Mouse (Mus musculus): ENCODE measurements around the gene Lrrc8e. TPM values are rescaled to one million over a fixed set of nuclear protein-coding genes. Genes with fewer than 3 reads are reported as not detected.
A peak's percentile ranks its signal among the peaks of the same experiment; 100 is the strongest.
"Not testable (repeated sequence)": the region's sequence is repeated elsewhere in the genome, so short reads cannot be mapped to it uniquely, and the experiment has no call there.

Lrrc8e gene
- polyA plus RNA-seq, 1 experiment from 2014 or later: 6.0 TPM

DNA sequence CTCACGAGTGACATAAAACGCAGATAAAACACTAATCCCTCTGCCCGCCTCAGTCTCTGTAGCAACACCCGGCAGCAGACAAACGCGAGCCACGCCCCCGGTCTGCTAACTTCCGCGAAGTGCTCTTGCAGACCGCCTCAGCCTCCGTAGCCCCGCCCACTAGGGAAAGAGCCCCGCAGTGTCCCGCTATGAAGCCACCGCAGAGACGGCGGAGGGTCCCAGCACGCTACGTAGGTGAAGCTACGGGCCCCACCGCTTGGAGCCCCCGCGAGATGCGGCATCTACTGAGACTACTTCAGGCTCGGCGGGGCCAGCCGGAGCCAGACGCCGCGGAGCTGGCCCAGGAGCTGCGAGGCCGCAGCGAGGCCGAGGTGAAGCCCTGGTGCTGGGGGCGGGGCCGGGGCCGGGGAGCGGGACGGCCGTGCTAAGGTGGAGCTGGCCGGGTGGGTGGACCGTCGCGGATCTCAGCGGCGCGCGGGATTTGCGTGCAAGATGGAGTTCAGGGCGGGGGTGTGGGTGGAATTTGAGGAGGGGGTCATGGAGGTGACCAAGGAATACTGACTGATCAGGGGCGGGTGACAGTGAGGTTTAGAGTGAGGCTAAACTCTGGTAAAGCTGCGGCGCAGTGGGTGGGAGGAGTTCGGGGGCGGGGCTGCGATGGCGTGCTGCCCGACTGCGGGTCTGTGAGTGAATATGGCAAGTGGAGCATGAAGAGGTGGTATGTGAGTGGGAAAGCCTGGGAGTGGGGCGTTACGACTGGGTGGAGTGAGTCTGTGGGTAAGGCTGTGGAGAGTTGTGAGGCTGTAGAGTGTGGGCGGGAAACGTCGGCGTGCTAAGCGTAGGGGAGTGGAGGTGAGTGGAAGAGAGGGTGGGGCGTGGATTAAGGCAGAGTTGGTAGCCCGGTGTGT is 26.6 kb downstream of the Lrrc8e start, which contains the start of gene Snapc2:
Snapc2 (plus strand) TSS at position 147 of the 908 bp plus-strand sequence.
- Histone ChIP-seq H3K27me3 (replicated peaks; ENCODE audit: insufficient read depth, low read length) (no peaks in the 10 kb centered on the region), H3K9me3 (ENCODE audit: low read length) (no peaks in the 10 kb centered on the region), H3K36me3 (ENCODE audit: insufficient read depth, low read length) (0 out of 2 replicates have a peak, but pooled peaks cover 4% of the 10 kb centered on the region), H3K4me1 (ENCODE audit: insufficient read depth, low read depth, low read length) (peaks cover 4% of the 10 kb centered on the region; the same call in 1 of the 2 replicates), H3K4me2 (replicated peaks; ENCODE audit: low read depth, low read length) (peak within 1 kb of the TSS; percentile 86), H3K9ac (replicated peaks; ENCODE audit: low read depth) (peak within 1 kb of the TSS; percentile 82), H3K4me3 (ENCODE audit: low read depth, low read length) (peak within 1 kb of the TSS; percentile 85), H3K27ac (ENCODE audit: low read length) (peak within 1 kb of the TSS; percentile 74)
- ATAC-seq (peak; percentile 95), DNase-seq (ENCODE audit: low spot score) (peak; percentile 97)
- under 1% methylated on average over 69 of the region's 69 CpGs for WGBS
- TF ChIP-seq CTCF (IDR thresholded peaks at IDR 0.05): no peak

DNA sequence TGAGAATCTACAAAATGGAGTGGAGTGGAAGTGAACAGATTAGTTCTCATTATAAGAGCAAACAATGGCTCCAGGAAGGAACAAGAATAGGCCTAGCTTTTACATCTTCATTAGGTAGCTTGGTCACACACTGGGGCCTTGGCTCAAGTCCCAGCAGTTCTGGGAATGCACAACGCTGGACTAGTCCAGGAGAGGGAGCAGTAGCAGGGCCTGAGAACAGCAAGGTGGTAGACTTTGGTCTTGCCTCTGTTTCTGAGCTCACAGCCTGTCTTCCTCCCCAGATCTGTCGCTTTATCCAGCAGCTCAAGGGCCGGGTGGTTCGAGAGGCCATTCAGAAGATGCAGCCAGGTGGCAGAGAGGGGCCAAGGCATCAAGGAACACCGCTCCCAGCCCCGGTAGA is 27.4 kb downstream of the Lrrc8e start:
- Histone ChIP-seq H3K9me3 (ENCODE audit: low read length) (no peaks in the 10 kb centered on the region), H3K4me3 (ENCODE audit: low read depth, low read length) (no peak overlapping the region), H3K4me2 (replicated peaks; ENCODE audit: low read depth, low read length) (peak overlapping the region; percentile 86; the same call in 1 of the 2 replicates), H3K9ac (replicated peaks; ENCODE audit: low read depth) (no peak overlapping the region), H3K27ac (ENCODE audit: low read length) (no peak overlapping the region), H3K4me1 (ENCODE audit: insufficient read depth, low read depth, low read length) (peaks cover 4% of the 10 kb centered on the region; the same call in 1 of the 2 replicates), H3K36me3 (ENCODE audit: insufficient read depth, low read length) (0 out of 2 replicates have a peak, but pooled peaks cover 4% of the 10 kb centered on the region), H3K27me3 (replicated peaks; ENCODE audit: insufficient read depth, low read length) (no peaks in the 10 kb centered on the region)
- ATAC-seq: no peak
- DNase-seq (ENCODE audit: low spot score): peak; percentile 62
- WGBS: 62% methylated on average over 6 of the region's 6 CpGs
- no peak for TF ChIP-seq EP300 (IDR thresholded peaks at IDR 0.05)
- peak; percentile 67 for TF ChIP-seq CTCF (IDR thresholded peaks at IDR 0.05)

DNA sequence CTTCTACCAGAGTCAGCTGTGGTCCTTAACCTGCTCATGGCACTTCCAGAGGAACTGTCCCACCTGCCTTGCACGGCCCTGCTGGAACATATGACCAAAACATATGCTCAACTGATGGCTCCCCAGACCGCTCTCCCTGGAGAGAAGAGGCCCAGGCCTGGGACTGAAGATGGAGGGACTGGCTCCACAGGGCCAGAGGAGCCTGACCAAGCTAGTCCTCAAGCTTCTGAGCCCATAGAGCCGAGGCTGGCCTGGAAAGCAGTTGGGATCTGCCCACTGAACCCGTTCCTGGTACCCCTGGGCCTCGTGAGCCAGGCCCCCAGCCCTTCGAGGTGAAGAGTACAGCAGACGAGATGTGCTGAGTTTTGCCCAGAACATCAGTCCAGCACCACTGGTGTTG is 28.8 kb downstream of the Lrrc8e start:
- not testable (repeated sequence) for DNase-seq (ENCODE audit: low spot score); H3K27me3 ChIP-seq (replicated peaks; ENCODE audit: insufficient read depth, low read length); H3K4me3 ChIP-seq (ENCODE audit: low read depth, low read length); H3K4me1 ChIP-seq (ENCODE audit: insufficient read depth, low read depth, low read length); ATAC-seq; H3K4me2 ChIP-seq (replicated peaks; ENCODE audit: low read depth, low read length); H3K9me3 ChIP-seq (ENCODE audit: low read length); H3K9ac ChIP-seq (replicated peaks; ENCODE audit: low read depth); H3K27ac ChIP-seq (ENCODE audit: low read length); H3K36me3 ChIP-seq (ENCODE audit: insufficient read depth, low read length)
- WGBS: 79% methylated on average over 7 of the region's 7 CpGs

DNA sequence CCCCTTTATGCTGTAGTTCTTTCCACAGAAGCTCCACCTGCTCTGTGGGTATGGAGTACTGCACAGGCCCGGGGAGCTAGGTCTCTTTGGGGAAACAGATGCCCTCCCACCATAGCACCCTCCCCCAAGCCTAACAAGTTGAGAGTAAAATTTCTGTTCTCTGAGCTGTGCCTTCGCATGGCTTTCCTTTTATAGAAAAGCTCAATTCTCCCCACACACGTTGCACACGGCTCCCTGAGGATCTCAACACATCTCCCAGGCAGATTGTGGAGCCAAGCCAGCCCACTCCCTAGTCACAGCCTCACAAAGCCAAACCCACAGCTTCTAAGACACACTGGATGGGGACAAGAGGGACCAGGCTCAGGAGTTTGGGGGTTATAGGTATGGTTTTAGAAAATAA is 30.3 kb downstream of the Lrrc8e start:
- WGBS: 48% methylated on average over 4 of the region's 4 CpGs
- Histone ChIP-seq H3K9me3 (ENCODE audit: low read length) (no peaks in the 10 kb centered on the region), H3K27ac (ENCODE audit: low read length) (no peak overlapping the region), H3K4me1 (ENCODE audit: insufficient read depth, low read depth, low read length) (peaks cover 4% of the 10 kb centered on the region; the same call in 1 of the 2 replicates), H3K36me3 (ENCODE audit: insufficient read depth, low read length) (peaks cover 18% of the 10 kb centered on the region; the same call in 1 of the 2 replicates), H3K4me2 (replicated peaks; ENCODE audit: low read depth, low read length) (no peak overlapping the region), H3K4me3 (ENCODE audit: low read depth, low read length) (no peak overlapping the region), H3K27me3 (replicated peaks; ENCODE audit: insufficient read depth, low read length) (no peaks in the 10 kb centered on the region), H3K9ac (replicated peaks; ENCODE audit: low read depth) (no peak overlapping the region)
- TF ChIP-seq CTCF (IDR thresholded peaks at IDR 0.05) (no peak), EP300 (IDR thresholded peaks at IDR 0.05) (no peak)
- no peak for DNase-seq (ENCODE audit: low spot score)
- ATAC-seq: no peak

DNA sequence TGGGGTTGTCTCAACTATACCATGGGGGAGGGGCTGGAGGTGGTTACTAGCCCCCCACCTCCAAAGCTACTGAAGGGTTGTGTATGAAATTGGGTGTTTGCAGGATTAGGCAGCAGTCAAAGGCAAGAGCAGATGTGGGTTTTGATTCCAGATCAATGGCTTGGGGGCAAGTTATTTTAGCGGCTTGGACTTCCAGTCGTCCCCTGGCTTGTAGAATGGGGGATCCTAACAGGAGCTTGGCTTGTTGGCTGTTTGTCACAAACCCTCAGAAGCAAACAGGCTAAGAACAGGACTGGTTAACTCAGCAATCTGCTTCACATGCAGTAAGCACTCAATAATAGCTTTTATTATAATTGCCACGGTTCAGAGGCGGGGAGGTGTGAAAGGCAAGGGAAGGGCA is 30.7 kb downstream of the Lrrc8e start:
- H3K27ac ChIP-seq (ENCODE audit: low read length): no peak overlapping the region
- no peak overlapping the region for H3K4me2 ChIP-seq (replicated peaks; ENCODE audit: low read depth, low read length)
- no peak for TF ChIP-seq EP300 (IDR thresholded peaks at IDR 0.05)
- no peak for TF ChIP-seq CTCF (IDR thresholded peaks at IDR 0.05)
- ATAC-seq (no peak), DNase-seq (ENCODE audit: low spot score) (no peak)
- H3K36me3 ChIP-seq (ENCODE audit: insufficient read depth, low read length): peaks cover 18% of the 10 kb centered on the region; the same call in 1 of the 2 replicates
- 82% methylated on average over 4 of the region's 4 CpGs for WGBS
- H3K27me3 ChIP-seq (replicated peaks; ENCODE audit: insufficient read depth, low read length): no peaks in the 10 kb centered on the region
- no peaks in the 10 kb centered on the region for H3K9me3 ChIP-seq (ENCODE audit: low read length)
- no peak overlapping the region for H3K4me3 ChIP-seq (ENCODE audit: low read depth, low read length)
- no peak overlapping the region for H3K9ac ChIP-seq (replicated peaks; ENCODE audit: low read depth)
- peaks cover 3% of the 10 kb centered on the region; the same call in 1 of the 2 replicates for H3K4me1 ChIP-seq (ENCODE audit: insufficient read depth, low read depth, low read length)

DNA sequence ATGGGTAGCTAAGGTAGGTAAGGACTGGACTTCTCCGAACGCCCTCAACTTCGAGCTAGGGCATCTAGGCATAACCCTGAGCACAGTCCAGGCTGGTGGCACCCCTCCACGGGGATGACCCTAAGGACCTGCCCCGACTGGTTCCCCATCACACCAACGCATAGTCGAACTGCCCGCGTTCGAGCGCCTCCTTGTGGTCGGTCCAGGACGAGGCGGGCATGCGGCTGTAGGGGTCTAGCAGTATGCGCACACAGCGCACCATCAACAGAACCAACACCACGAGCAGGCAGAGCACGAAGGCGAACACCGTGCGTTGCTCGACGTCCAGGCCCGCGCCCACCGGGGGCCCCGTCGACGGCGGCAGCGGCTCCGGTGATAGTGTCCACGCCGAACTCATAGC is 31.6 kb downstream of the Lrrc8e start:
- Histone ChIP-seq H3K36me3 (ENCODE audit: insufficient read depth, low read length) (peaks cover 18% of the 10 kb centered on the region; the same call in 1 of the 2 replicates), H3K9ac (replicated peaks; ENCODE audit: low read depth) (no peak overlapping the region), H3K4me1 (ENCODE audit: insufficient read depth, low read depth, low read length) (no peaks in the 10 kb centered on the region), H3K9me3 (ENCODE audit: low read length) (no peaks in the 10 kb centered on the region), H3K4me2 (replicated peaks; ENCODE audit: low read depth, low read length) (peak overlapping the region; percentile 99), H3K27me3 (replicated peaks; ENCODE audit: insufficient read depth, low read length) (no peaks in the 10 kb centered on the region), H3K4me3 (ENCODE audit: low read depth, low read length) (peak overlapping the region; percentile 55), H3K27ac (ENCODE audit: low read length) (no peak overlapping the region)
- peak; percentile 60 for ATAC-seq
- peak; percentile 76 for DNase-seq (ENCODE audit: low spot score)
- TF ChIP-seq EP300 (IDR thresholded peaks at IDR 0.05) (no peak), CTCF (IDR thresholded peaks at IDR 0.05) (peak; percentile 96)
- 2% methylated on average over 35 of the region's 35 CpGs for WGBS

All from lung, postnatal 0 days (tissue).